Mouse (Mus musculus) lung, postnatal 25 days (tissue): Measurements from ENCODE around the gene Wasl.

Experiments
- DNase-seq: peaks from one replicate; pipeline ENCODE4 v3.0.0; 2022; ENCODE audit warnings: low spot score

The Wasl gene

GRCm38 (mm10) chr6:24664867-24665458, at the start of gene Wasl:
Gene Wasl (minus strand): TSS chr6:24665009.
- DNase-seq, result peak; percentile 98

DNA sequence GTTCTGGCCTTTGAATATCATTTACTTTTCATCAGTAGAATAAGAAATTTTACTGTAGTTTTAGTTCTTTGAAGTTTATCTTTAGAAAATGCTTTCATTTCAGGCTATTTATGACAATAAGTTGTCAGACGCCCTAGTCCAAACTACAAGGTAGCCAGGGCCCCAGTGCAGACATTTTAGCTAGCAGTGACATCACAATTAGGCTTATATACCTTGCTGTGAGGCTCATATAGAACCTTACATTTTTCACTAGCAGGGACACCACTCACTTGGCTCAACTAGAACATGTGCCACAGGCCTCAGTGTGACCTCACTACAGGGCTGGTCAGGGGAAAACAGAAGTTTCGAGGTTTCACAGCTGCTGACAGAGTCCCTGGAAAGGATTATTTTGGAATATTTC, 42.7 kb upstream of the Wasl start:
- no peak for DNase-seq

DNA sequence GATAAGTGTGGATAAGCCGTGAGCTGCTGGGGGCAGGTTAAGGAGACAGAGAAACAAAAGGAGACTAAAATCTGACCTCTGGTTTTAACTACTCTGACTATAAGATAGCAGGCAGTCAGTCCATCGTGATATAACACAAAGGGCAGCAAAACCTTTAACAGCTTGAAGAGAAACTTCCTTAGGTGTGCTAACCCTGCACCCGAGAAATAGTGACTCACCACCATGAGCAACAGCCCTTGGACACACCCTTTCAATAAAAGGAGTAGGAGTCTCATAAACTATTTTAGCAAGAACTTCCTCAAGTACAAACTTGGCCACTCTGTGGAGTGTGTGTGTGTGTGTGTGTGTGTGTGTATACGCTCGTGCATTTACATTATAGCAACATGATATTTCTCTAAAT, 42.3 kb upstream of the Wasl start:
- DNase-seq, result no peak

GRCm38 (mm10) chr6:24697216-24697615, 32.4 kb upstream of the Wasl start:
- DNase-seq, result no peak

DNA sequence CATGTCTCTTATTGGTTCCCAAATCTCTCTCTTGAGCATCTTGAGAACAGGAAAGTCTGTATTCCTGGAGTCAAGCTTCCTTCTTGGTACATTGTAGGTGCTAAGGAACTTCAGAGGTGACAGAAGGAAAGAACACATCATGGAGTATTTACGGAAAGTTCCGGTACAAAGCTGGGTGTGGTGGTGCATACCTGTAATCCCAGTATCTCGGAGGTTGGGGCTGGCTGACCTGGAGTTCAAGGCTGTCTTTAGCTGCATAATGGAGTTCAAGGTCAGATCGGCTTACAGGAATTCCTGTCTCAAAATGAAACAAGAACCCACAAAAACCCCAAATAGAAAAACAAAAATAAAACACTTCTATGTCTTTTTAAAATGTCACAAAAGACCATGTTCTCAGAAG, 31.3 kb upstream of the Wasl start:
- DNase-seq, result no peak

DNA sequence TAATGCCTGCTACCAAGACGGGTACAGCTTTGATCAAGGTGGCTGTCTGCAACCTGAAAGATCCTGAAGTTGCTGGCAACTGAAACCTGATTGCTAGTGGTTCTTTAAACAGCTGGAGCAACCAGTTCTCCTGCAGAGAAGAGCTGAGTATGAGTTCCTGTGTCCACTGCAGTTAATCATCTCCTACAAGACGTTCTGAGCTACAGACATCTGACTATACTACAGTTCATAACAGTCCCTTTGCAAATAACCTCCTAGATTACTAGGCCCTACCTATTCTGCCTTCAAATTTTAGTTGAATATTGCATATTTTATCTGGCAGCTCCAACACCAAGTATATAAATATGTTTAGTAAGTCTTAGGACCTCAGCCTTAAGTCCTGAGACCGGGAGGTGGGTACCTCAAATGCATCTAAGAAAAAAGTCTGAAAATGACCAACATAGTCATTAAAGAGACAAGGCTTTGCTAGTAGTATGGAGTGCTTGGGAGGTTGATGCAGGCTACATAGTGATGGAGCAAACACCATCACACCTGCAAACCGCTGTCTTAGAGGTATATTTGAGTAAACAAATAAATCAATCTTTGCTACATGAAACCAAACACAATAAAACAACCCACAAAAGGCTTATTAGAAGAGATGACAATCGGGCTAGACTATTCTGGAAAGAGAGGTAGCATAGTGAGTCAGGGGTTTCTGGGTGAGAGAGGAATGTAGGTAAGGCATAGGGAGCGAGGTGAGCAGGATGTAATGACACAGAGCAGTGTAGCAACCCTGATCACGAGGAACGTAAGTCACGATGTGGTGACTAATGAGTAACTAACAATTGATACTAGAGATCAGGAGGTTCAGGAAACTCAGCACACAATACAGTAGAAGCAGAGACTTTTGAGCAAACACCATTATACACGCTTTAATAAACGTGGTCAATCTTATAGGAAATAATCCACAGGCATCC, 29.9 kb upstream of the Wasl start:
- DNase-seq, result no peak

- DNase-seq, result no peak
These were observed 23.1 kb upstream of the Wasl start for GRCm38 (mm10) chr6:24687871-24688270.

DNA sequence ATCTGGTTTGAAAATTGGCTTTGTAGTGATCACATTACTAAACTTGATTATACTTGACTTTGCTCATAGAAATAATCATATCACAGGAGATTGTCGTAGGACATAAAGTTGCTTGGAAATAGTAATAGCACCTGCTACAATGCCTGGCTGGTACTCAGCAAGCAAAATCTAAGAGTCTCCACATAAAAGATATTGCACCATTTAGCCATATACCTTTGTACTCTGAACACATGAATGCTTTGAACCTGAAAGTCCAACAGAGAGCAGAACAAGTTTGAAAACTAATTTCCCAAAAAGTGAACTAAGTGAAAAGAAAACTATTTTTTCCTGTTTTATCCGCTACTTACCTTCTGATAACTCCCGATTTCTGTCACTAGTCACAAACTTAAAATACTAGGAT, 18.3 kb upstream of the Wasl start:
- no peak for DNase-seq

DNA sequence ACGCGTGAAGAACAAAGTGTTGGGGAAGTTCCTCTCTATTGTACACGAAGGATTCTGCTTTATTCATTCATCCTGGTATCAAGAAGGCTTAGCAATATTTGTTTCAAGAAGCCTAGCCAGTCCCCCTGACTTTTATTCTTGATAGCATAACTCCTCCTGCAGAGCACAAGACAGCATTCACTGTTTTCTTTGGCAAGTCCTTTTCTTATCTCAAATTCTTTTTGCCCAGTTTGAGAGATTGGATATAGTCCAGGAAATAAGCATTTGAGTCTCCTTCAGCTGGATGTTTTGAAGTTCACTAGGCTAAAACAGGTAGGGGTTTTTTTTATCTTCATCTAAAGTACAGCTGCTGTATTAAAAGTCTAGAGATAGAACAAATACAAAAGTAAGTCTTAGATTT, 3.0 kb upstream of the Wasl start:
- DNase-seq, result no peak

DNA sequence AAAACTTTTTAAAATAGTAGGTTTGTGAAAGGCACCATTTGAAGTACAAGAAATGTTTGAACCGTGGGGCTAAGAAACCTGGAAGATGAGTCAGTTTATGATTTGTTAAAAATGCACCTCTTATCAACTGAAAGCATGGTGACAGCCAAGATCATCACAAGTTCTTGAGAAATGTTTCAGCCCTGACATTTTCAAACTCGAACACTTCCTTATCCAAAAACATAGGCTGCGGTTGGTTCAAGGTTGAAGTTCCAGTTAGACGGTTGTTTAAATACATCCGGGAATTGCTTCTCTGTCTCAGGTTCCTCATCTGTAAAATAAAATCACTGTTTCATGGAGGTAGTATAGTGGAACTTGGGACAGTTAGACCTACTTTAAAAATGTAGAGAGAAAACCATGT, 1.4 kb upstream of the Wasl start:
- DNase-seq, result no peak

DNA sequence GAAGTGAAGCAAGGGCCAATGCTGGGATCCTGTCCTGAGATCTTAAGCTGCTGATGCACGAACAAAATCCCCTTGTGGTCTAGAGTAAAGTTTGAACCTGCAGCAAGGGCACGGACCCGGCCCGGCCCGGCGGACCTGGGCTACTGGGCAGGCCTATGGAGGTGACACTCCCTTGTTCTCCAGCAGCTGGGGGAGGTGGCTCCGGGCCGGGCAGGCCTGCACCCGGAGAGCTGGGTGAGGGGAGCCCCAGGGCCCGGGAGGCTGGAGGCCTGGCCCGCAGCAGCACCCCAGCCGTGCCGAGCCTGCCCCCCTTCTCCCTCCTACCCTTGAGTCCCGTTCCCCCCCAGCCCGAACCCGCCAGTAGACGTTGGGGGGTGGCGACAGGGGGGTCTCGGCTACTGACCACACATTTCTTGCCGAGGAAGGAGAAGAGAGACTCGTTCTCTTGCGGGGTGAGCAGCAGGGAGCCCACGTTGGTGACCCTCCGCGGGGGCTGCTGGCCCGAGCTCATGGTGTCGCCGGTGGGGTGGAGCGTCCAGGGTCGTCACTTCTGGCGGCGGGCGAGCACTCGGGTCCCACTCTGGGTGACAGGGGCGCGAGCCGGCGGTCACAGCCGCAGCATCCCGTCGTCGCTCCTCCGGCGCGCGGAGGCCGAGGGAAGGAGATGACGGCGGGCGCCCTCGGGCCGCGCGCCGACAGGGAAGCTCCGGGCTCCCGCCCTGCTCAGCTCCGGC, 509 bp downstream of the Wasl start:
- DNase-seq, result no peak

- DNase-seq, result no peak
These were observed 1.3 kb downstream of the Wasl start for GRCm38 (mm10) chr6:24663196-24664132.

GRCm38 (mm10) chr6:24662483-24662882, 2.3 kb downstream of the Wasl start:
- DNase-seq, result no peak

- no peak for DNase-seq
These were observed 2.9 kb downstream of the Wasl start for GRCm38 (mm10) chr6:24661879-24662278.

- no peak for DNase-seq
These were observed 7.0 kb downstream of the Wasl start for GRCm38 (mm10) chr6:24657647-24658387.

DNA sequence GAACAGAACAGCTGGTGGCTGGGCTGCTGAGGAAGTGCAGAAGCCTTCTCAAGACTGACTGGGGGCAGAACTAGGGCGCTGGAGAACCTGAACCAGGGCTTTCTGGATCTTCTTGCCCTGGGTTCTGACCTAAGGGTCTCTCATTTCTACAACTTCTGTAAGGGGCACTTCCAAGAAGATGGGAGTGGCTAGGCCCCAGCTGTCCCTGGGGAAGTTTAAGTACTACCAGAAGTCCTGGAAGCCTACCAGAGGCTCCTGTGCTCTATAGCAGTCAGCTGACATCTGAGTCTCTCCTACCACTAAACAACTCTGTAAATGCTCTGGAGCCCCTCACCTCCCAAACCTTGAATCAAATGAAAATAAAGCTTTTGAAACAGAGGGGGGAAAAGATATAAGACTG, 8.7 kb downstream of the Wasl start:
- DNase-seq, result no peak

- no peak for DNase-seq
These were observed 13.3 kb downstream of the Wasl start for GRCm38 (mm10) chr6:24651538-24651937.

- DNase-seq, result no peak
These were observed 14.1 kb downstream of the Wasl start for GRCm38 (mm10) chr6:24650719-24651118.

- DNase-seq, result no peak
These were observed 16.4 kb downstream of the Wasl start for GRCm38 (mm10) chr6:24648403-24648802.

DNA sequence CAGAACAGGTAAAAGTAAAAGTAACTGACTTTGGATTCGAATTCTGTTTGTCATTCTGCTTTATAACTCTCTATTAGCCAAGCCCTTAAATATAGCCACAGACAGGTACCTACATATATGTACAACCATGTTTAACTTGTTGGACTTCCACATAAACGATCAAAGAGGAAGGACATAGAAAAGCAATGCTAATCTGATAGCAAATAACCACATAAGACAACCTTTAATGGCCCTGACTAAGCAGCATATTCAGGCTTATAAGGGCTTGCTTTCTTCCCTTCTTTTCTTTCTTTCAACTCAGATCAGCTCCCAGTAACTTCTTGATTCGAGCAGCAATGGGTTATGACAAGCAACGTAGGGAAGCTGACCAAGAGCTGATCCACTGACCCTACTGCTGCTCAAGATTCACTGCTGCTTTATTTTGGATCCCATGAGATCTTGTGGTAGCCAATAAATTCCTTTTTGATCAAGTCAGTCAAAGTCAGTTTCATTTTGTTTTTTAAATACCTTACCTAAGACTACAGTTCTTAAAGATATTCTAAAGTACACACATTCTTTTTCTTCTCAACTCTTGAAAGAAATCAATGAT, 17.6 kb downstream of the Wasl start:
- no peak for DNase-seq
